Mouse (Mus musculus) liver, embryonic 16.5 days (tissue): ENCODE results near the gene Mier2. TPM values are rescaled to one million over a fixed set of nuclear protein-coding genes. Genes with fewer than 3 reads are reported as not detected.

ENCODE experiments used
- ATAC-seq: fragments of 200-750 bp; cut with Nextera tagmentation; 2 replicates; pipeline ENCODE4 v1.8.0; 2017; ENCODE audit warnings: low read depth, mild to moderate bottlenecking, moderate number of reproducible peaks, moderate library complexity
- H3K27ac ChIP-seq: fragments of 300-500 bp; sonication (generic); 2 replicates; pipeline ENCODE4 v1.5.1; 2014; ENCODE audit warnings: mild to moderate bottlenecking, low read length
- H3K27me3 ChIP-seq: fragments of 300-500 bp; sonication (generic); 2 replicates; pipeline ENCODE4 v1.6.1; 2014; ENCODE audit warnings: low read depth, low read length, mixed read lengths; ENCODE audit not compliant: control insufficient read depth, insufficient read depth
- H3K36me3 ChIP-seq: fragments of 300-500 bp; sonication (generic); 2 replicates; pipeline ENCODE4 v1.6.1; 2014; ENCODE audit warnings: mild to moderate bottlenecking; ENCODE audit not compliant: control insufficient read depth, insufficient read depth
- H3K4me1 ChIP-seq: fragments of 300-500 bp; sonication (generic); 2 replicates; pipeline ENCODE4 v1.6.1; 2014; ENCODE audit warnings: low read depth, low read length, mixed read lengths; ENCODE audit not compliant: control insufficient read depth
- H3K4me2 ChIP-seq: fragments of 300-500 bp; sonication (generic); 2 replicates; pipeline ENCODE4 v1.6.1; 2014; ENCODE audit warnings: low read depth, low read length, mixed read lengths
- H3K4me3 ChIP-seq: fragments of 300-500 bp; sonication (generic); 2 replicates; pipeline ENCODE4 v1.5.1; 2014; ENCODE audit warnings: low read depth, mild to moderate bottlenecking, low read length
- H3K9ac ChIP-seq: fragments of 300-500 bp; sonication (generic); 2 replicates; pipeline ENCODE4 v1.6.1; 2014; ENCODE audit warnings: low read depth, low read length
- H3K9me3 ChIP-seq: fragments of 300-500 bp; sonication (generic); replicated peaks from 2 replicates; pipeline ENCODE4 v1.6.1; 2016; ENCODE audit warnings: low read length; ENCODE audit not compliant: control insufficient read depth
- WGBS: fragments of 180-500 bp; shearing (Covaris S2); extraction: QIAGEN DNeasy Blood & Tissue Kit; methylation state at CpG from one replicate; pipeline ENCODE4 v1.1.7; 2014; ENCODE audit not compliant: insufficient replicate concordance; 5-methylcytosine and 5-hydroxymethylcytosine counted together
- polyA plus RNA-seq: library from polyadenylated mRNA; unstranded; fragments of >200 nt; fragmentation: Nextera tagmentation; extraction: Ambion mirVana; gene quantifications from 2 replicates; pipeline ENCODE4 v1.2.1, GENCODE M21; 2015

Mier2 gene
- polyA plus RNA-seq, 1 experiment from 2014 or later = 11.6 TPM

- H3K36me3 ChIP-seq = no peaks in the 10 kb centered on the region
- H3K9ac ChIP-seq = peak within 1 kb of the TSS; percentile 60
- ATAC-seq = peak; percentile 88
- peak within 1 kb of the TSS; percentile 73; the same call in 1 of the 2 replicates for H3K27ac ChIP-seq
- H3K4me1 ChIP-seq = peaks cover 9% of the 10 kb centered on the region
- no peaks in the 10 kb centered on the region for H3K9me3 ChIP-seq
- peak within 1 kb of the TSS; percentile 69 for H3K4me2 ChIP-seq
- WGBS = under 1% methylated on average over 52 of the region's 52 CpGs
- 0 out of 2 replicates have a peak, but pooled peaks cover 2% of the 10 kb centered on the region for H3K27me3 ChIP-seq
- H3K4me3 ChIP-seq = peak within 1 kb of the TSS; percentile 61
Observed at GRCm38 (mm10) chr10:79533126-79533911, 21.7 kb downstream of the Mier2 start, which contains the start of gene Plpp2. Plpp2 (minus strand) TSS chr10:79533796.

- Histone ChIP-seq H3K27ac (no peak overlapping the region), H3K4me1 (peaks cover 9% of the 10 kb centered on the region), H3K36me3 (no peaks in the 10 kb centered on the region), H3K4me2 (peak overlapping the region; percentile 69), H3K9me3 (no peaks in the 10 kb centered on the region), H3K4me3 (peak overlapping the region; percentile 61), H3K9ac (0 out of 2 replicates have a peak overlapping the region, but pooled peaks have one; percentile 1), H3K27me3 (0 out of 2 replicates have a peak, but pooled peaks cover 2% of the 10 kb centered on the region)
- WGBS = 39% methylated on average over 3 of the region's 3 CpGs
- ATAC-seq = no peak
Observed at GRCm38 (mm10) chr10:79532678-79533077, 22.3 kb downstream of the Mier2 start.

- Histone ChIP-seq H3K36me3 (no peaks in the 10 kb centered on the region), H3K4me1 (peaks cover 9% of the 10 kb centered on the region), H3K9me3 (no peaks in the 10 kb centered on the region), H3K9ac (no peak overlapping the region), H3K4me2 (no peak overlapping the region), H3K27me3 (0 out of 2 replicates have a peak, but pooled peaks cover 2% of the 10 kb centered on the region), H3K27ac (no peak overlapping the region), H3K4me3 (no peak overlapping the region)
- 62% methylated on average over 3 of the region's 3 CpGs for WGBS
- ATAC-seq = no peak
Observed at GRCm38 (mm10) chr10:79531593-79531992, 23.4 kb downstream of the Mier2 start.

GRCm38 (mm10) chr10:79530721-79531120, 24.3 kb downstream of the Mier2 start:
- H3K27me3 ChIP-seq = 0 out of 2 replicates have a peak, but pooled peaks cover 2% of the 10 kb centered on the region
- H3K9ac ChIP-seq = no peak overlapping the region
- no peak overlapping the region for H3K4me3 ChIP-seq
- no peaks in the 10 kb centered on the region for H3K36me3 ChIP-seq
- H3K4me2 ChIP-seq = no peak overlapping the region
- H3K27ac ChIP-seq = no peak overlapping the region
- peaks cover 9% of the 10 kb centered on the region for H3K4me1 ChIP-seq
- 79% methylated on average over 13 of the region's 13 CpGs for WGBS
- H3K9me3 ChIP-seq = no peaks in the 10 kb centered on the region
- no peak for ATAC-seq

- Histone ChIP-seq H3K4me1 (peaks cover 9% of the 10 kb centered on the region), H3K9ac (no peak overlapping the region), H3K4me3 (no peak overlapping the region), H3K27ac (no peak overlapping the region), H3K27me3 (0 out of 2 replicates have a peak, but pooled peaks cover 2% of the 10 kb centered on the region), H3K4me2 (no peak overlapping the region), H3K9me3 (no peaks in the 10 kb centered on the region), H3K36me3 (no peaks in the 10 kb centered on the region)
- no peak for ATAC-seq
- WGBS = 59% methylated on average over 8 of the region's 8 CpGs
Observed at GRCm38 (mm10) chr10:79530241-79530640, 24.8 kb downstream of the Mier2 start.

- Histone ChIP-seq H3K4me1 (no peaks in the 10 kb centered on the region; the same call in 1 of the 2 replicates), H3K9ac (no peak overlapping the region), H3K4me2 (no peak overlapping the region), H3K9me3 (no peaks in the 10 kb centered on the region), H3K4me3 (no peak overlapping the region), H3K27ac (no peak overlapping the region), H3K27me3 (no peaks in the 10 kb centered on the region), H3K36me3 (no peaks in the 10 kb centered on the region)
- 65% methylated on average over 3 of the region's 3 CpGs for WGBS
- no peak for ATAC-seq
Observed at GRCm38 (mm10) chr10:79528081-79528480, 26.9 kb downstream of the Mier2 start.

- no peak overlapping the region for H3K9ac ChIP-seq
- H3K36me3 ChIP-seq = no peaks in the 10 kb centered on the region
- 61% methylated on average over 6 of the region's 6 CpGs for WGBS
- no peak for ATAC-seq
- H3K4me1 ChIP-seq = no peaks in the 10 kb centered on the region; the same call in 1 of the 2 replicates
- H3K4me2 ChIP-seq = no peak overlapping the region
- no peak overlapping the region for H3K27ac ChIP-seq
- H3K27me3 ChIP-seq = no peaks in the 10 kb centered on the region
- no peak overlapping the region for H3K4me3 ChIP-seq
- no peaks in the 10 kb centered on the region for H3K9me3 ChIP-seq
Observed at GRCm38 (mm10) chr10:79527453-79527845, 27.6 kb downstream of the Mier2 start.

- Histone ChIP-seq H3K27ac (no peak overlapping the region), H3K9me3 (no peaks in the 10 kb centered on the region), H3K4me1 (no peaks in the 10 kb centered on the region; the same call in 1 of the 2 replicates), H3K4me3 (no peak overlapping the region), H3K27me3 (no peaks in the 10 kb centered on the region), H3K4me2 (no peak overlapping the region), H3K36me3 (no peaks in the 10 kb centered on the region), H3K9ac (no peak overlapping the region)
- no peak for ATAC-seq
- WGBS = 71% methylated on average over 12 of the region's 12 CpGs
Observed at GRCm38 (mm10) chr10:79526661-79527452, 28.1 kb downstream of the Mier2 start.
